In the genomic region with DNA sequence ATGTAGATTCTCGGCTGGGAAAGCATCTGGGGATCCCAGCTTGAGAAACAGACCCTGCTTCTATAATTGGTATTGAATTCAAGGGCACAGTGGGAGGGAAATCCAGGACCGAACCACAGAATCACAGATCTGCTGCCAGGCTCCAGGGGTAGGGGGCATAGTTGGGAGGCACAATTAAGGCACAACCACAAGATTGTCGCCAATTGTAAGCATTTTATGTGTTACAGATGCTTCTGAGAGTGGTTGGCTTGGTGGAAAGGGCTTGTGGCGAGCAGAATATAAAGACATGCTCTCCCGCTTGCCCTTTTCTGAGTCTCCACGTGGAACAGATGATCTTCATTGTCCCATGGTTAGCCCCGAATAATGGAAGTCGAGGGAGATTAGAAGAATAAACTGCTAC, we compare ENCODE assay signal across 15 mouse cellular contexts.
"Had no signal": no experiment of that assay in that cellular context is flagged by ENCODE, and none has a peak within 500 bp of the region (broad histone marks: within the 10 kb centered on the region; RNA-seq: fewer than 3 reads in every experiment).

No protein-coding gene starts in this region.

- H3K27me3 ChIP-seq: limb, embryonic 13.5 days; liver, embryonic 12.5 days; liver, embryonic 15.5 days; lung, embryonic 15.5 days; midbrain, embryonic 12.5 days had no signal

- H3K36me3 ChIP-seq: kidney, embryonic 15.5 days; limb, embryonic 13.5 days; liver, embryonic 12.5 days; liver, embryonic 15.5 days; lung, embryonic 15.5 days; midbrain, embryonic 12.5 days had no signal

- H3K9ac ChIP-seq: kidney, embryonic 15.5 days; limb, embryonic 13.5 days; liver, embryonic 12.5 days; liver, embryonic 15.5 days; lung, embryonic 15.5 days; midbrain, embryonic 12.5 days had no signal

- ATAC-seq: liver, embryonic 12.5 days had no signal

- H3K4me3 ChIP-seq: kidney, embryonic 15.5 days; limb, embryonic 13.5 days; liver, embryonic 12.5 days; liver, embryonic 15.5 days; lung, embryonic 15.5 days; midbrain, embryonic 12.5 days had no signal

- H3K9me3 ChIP-seq: kidney, embryonic 15.5 days; limb, embryonic 13.5 days; liver, embryonic 12.5 days; liver, embryonic 15.5 days; lung, embryonic 15.5 days; midbrain, embryonic 12.5 days had no signal

- H3K4me1 ChIP-seq: liver, embryonic 12.5 days; liver, embryonic 15.5 days had no signal

- DNase-seq: kidney, postnatal 10 days; kidney, postnatal 36 days; left cerebral cortex, postnatal 4 days; liver; lung, adult 18-20 months; lung, postnatal 10 days; lung, postnatal 4 days; thymus, adult 18-20 months; thymus, postnatal 36 days had no signal

- H3K4me2 ChIP-seq: kidney, embryonic 15.5 days; limb, embryonic 13.5 days; liver, embryonic 12.5 days; liver, embryonic 15.5 days; lung, embryonic 15.5 days; midbrain, embryonic 12.5 days had no signal

- H3K27ac ChIP-seq: kidney, embryonic 15.5 days; limb, embryonic 13.5 days; liver, embryonic 12.5 days; liver, embryonic 15.5 days; lung, embryonic 15.5 days; midbrain, embryonic 12.5 days had no signal
